ENCODE assay signal across 11 mouse cellular contexts in the genomic region with DNA sequence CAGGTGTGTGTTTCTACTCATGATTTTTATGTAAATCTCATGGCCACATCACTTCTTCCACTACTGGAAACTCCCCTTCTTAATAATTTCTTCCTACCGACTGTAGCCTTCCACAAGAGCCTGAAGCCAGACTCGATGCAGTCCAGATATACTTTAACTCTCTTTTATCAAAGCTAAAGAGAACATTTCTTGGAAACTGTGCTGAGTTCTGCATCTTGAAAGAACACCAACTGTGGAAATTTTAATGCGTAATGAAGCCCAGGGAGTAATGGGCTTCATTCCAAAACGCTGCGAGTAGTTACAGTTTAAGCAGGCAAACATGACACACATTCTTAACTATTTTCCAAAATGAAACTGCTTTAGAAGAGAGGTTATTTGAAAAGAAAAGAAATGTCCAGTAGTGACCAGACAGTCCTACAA.
DNase-seq lines count a peak whose midpoint lies in the region; ATAC-seq and TF ChIP-seq lines count a peak whose summit lies in the region.
"Had no signal": no experiment of that assay in that cellular context is flagged by ENCODE, and none has a peak within 500 bp of the region (broad histone marks: within the 10 kb centered on the region; RNA-seq: fewer than 3 reads in every experiment).

No protein-coding gene starts in this region.

- H3K9ac ChIP-seq in kidney, embryonic 14.5 days (ENCODE audit: low read depth, low read length): no peak overlapping the region
- H3K9ac ChIP-seq in CH12.LX (ENCODE audit: insufficient read depth, low read depth): peak overlapping the region; percentile 48; the same call in 1 of the 2 replicates
- H3K9ac ChIP-seq: intestine, embryonic 15.5 days had no signal

- no peaks in the 10 kb centered on the region for H3K36me3 ChIP-seq in kidney, adult 2 months (ENCODE audit: control insufficient read depth, insufficient read depth, low read length)
- no peaks in the 10 kb centered on the region for H3K36me3 ChIP-seq in kidney, embryonic 14.5 days (ENCODE audit: control insufficient read depth, insufficient read depth, low read length)
- H3K36me3 ChIP-seq in CH12.LX (replicated peaks in 1 of 2; ENCODE audit: control insufficient read depth in 1 of 2, insufficient read depth in 1 of 2, low read length in 1 of 2): no peaks in the 10 kb centered on the region
- H3K36me3 ChIP-seq: intestine, embryonic 15.5 days had no signal

- TF ChIP-seq EP300 in CH12.LX (IDR thresholded peaks at IDR 0.05; ENCODE audit: low read length): peak; percentile 96

- H3K4me3 ChIP-seq in kidney, adult 2 months (ENCODE audit: insufficient read depth, low read depth, low read length): no peak overlapping the region
- no peak overlapping the region for H3K4me3 ChIP-seq in kidney, embryonic 14.5 days (ENCODE audit: low read length)
- no peak overlapping the region for H3K4me3 ChIP-seq in CH12.LX (replicated peaks in 1 of 3; ENCODE audit: low read depth in 2 of 3, low read length in 2 of 3, poor library complexity in 1 of 3)
- H3K4me3 ChIP-seq: intestine, embryonic 15.5 days had no signal

- peaks cover 7% of the 10 kb centered on the region; the same call in 1 of the 2 replicates for H3K4me1 ChIP-seq in kidney, adult 2 months (ENCODE audit: control insufficient read depth, insufficient read depth, low read length)
- H3K4me1 ChIP-seq in kidney, embryonic 14.5 days (ENCODE audit: control insufficient read depth, insufficient read depth, low read length): no peaks in the 10 kb centered on the region
- peaks cover 0 to 19% of the 10 kb centered on the region in 2 experiments; a peak in 3 of 4 replicates for H3K4me1 ChIP-seq in CH12.LX (ENCODE audit: control insufficient read depth in 1 of 2, insufficient read depth in 2 of 2)
- H3K4me1 ChIP-seq: intestine, embryonic 15.5 days had no signal

- POLR2A ChIA-PET in Patski (lab: Charles Lee): no interaction called here

- no peak for TF ChIP-seq CTCF in kidney, adult 2 months (conservative IDR thresholded peaks at IDR 0.05; ENCODE audit: insufficient read depth, insufficient read length, low read depth, low read length)
- TF ChIP-seq CTCF in CH12.LX (conservative IDR thresholded peaks at IDR 0.05 in 1 of 2, IDR thresholded peaks at IDR 0.05 in 1 of 2; ENCODE audit: low read depth in 2 of 2, low read length in 2 of 2): no peak
- TF ChIP-seq CTCF in Patski (IDR thresholded peaks at IDR 0.05): no peak

- in situ Hi-C loops in CH12.LX (cut with MboI; ENCODE audit: low pct_ligation_motif_present, low pct_unique_long_range_greater_than_20kb, low sequenced_read_pairs): loop anchor here (10.0 kb wide), 1 partner anchor 58 kb away; no protein-coding TSS in a partner anchor
- in situ Hi-C loops in Patski (cut with MboI; ENCODE audit: low pct_unique_long_range_greater_than_20kb): loop anchor here (10.0 kb wide), 1 partner anchor 138 kb away; no protein-coding TSS in a partner anchor

- CTCF ChIA-PET in Patski (lab: Charles Lee): interaction anchor here (1.0 kb wide), 1 partner anchor 51 kb away, joined by 3 read pairs; no protein-coding TSS in a partner anchor

- H3K9me3 ChIP-seq in kidney, embryonic 14.5 days (ENCODE audit: control insufficient read depth, low read length): no peaks in the 10 kb centered on the region
- no peaks in the 10 kb centered on the region for H3K9me3 ChIP-seq in CH12.LX (replicated peaks; ENCODE audit: low read length)
- H3K9me3 ChIP-seq: intestine, embryonic 15.5 days had no signal

- H3K4me2 ChIP-seq in kidney, embryonic 14.5 days (replicated peaks; ENCODE audit: low read depth, low read length): no peak overlapping the region
- peak overlapping the region; percentile 86 for H3K4me2 ChIP-seq in CH12.LX (ENCODE audit: insufficient read depth, low read depth, poor library complexity, severe bottlenecking)
- H3K4me2 ChIP-seq: intestine, embryonic 15.5 days had no signal

- dilution Hi-C loops in CH12.LX (cut with MboI; ENCODE audit: extremely low pct_ligation_motif_present, extremely low pct_unique_long_range_greater_than_20kb, low sequenced_read_pairs): no loop called here

- DNase-seq in kidney, adult 2 months: peak; percentile 93
- DNase-seq in CH12.LX (ENCODE audit: extremely low read depth) (peak; percentile 50), Patski (ENCODE audit: low read depth, low spot score) (peak; percentile 49)
- DNase-seq in kidney, postnatal 14 days: peak; percentile 79
- DNase-seq in cerebellum, adult 9-10 months: no peak
- no peak for DNase-seq in neural tube, embryonic 10.5 days (ENCODE audit: extremely low spot score, low spot score)
- DNase-seq: cerebellum, adult 11-12 months; lung, postnatal 4 days; thymus, postnatal 4 days had no signal

- no peaks in the 10 kb centered on the region for H3K79me2 ChIP-seq in CH12.LX (replicated peaks; ENCODE audit: control insufficient read depth, extremely low read depth, insufficient read depth, poor library complexity, severe bottlenecking)

- WGBS in kidney, adult 2 months: 20% methylated on average over 5 of the region's 5 CpGs
- WGBS in kidney, embryonic 14.5 days: 79% methylated on average over 5 of the region's 5 CpGs

- peak overlapping the region; percentile 76 for H3K27ac ChIP-seq in kidney, adult 2 months (ENCODE audit: insufficient read depth, low read depth, low read length)
- no peak overlapping the region for H3K27ac ChIP-seq in kidney, embryonic 14.5 days (ENCODE audit: low read depth, low read length)
- H3K27ac ChIP-seq in CH12.LX (ENCODE audit: insufficient read depth, low read depth): no peak overlapping the region
- H3K27ac ChIP-seq: intestine, embryonic 15.5 days had no signal

- TF ChIP-seq POLR2A in kidney, adult 2 months (IDR thresholded peaks at IDR 0.05; ENCODE audit: low read depth, low read length): no peak
- no peak for TF ChIP-seq POLR2A in CH12.LX (IDR thresholded peaks at IDR 0.05; ENCODE audit: low read depth, low read length)

- H3K27me3 ChIP-seq in kidney, adult 2 months (replicated peaks; ENCODE audit: control insufficient read depth, insufficient read depth, low read length): no peaks in the 10 kb centered on the region
- H3K27me3 ChIP-seq in kidney, embryonic 14.5 days (ENCODE audit: control insufficient read depth, insufficient read depth, low read length): no peaks in the 10 kb centered on the region
- no peaks in the 10 kb centered on the region for H3K27me3 ChIP-seq in CH12.LX (replicated peaks)
- no peaks in the 10 kb centered on the region for H3K27me3 ChIP-seq in Patski
- H3K27me3 ChIP-seq: intestine, embryonic 15.5 days had no signal

- no peak for ATAC-seq in kidney, embryonic 14.5 days (ENCODE audit: low FRiP score, low TSS enrichment)
- peak; percentile 69 for ATAC-seq in Patski
- ATAC-seq: intestine, embryonic 15.5 days had no signal

- no peak; the same call in 1 of the 2 replicates for TF ChIP-seq RAD21 in CH12.LX (IDR thresholded peaks at IDR 0.05; ENCODE audit: low read depth, low read length)

TF ChIP-seq in CH12.LX, 34 proteins besides CTCF, POLR2A, EP300 and RAD21 (continues in another document):
- TF ChIP-seq ZMIZ1 (IDR thresholded peaks at IDR 0.05; ENCODE audit: low read depth, low read length) (no peak), JUN (IDR thresholded peaks at IDR 0.05; ENCODE audit: insufficient read depth, low read depth, low read length) (peak; percentile 76), HCFC1 (IDR thresholded peaks at IDR 0.05; ENCODE audit: low read depth, low read length) (no peak), MAZ (IDR thresholded peaks at IDR 0.05; ENCODE audit: low read depth, low read length) (0 out of 2 replicates have a peak, but pooled peaks have one; percentile 42), ZKSCAN1 (IDR thresholded peaks at IDR 0.05; ENCODE audit: borderline replicate concordance, low read depth, low read length) (no peak), CHD1 (IDR thresholded peaks at IDR 0.05; ENCODE audit: low read depth, low read length) (no peak), ZNF384 (IDR thresholded peaks at IDR 0.05; ENCODE audit: low read depth, low read length) (no peak), UBTF (IDR thresholded peaks at IDR 0.05; ENCODE audit: low read depth, low read length) (no peak), USF1 (IDR thresholded peaks at IDR 0.05; ENCODE audit: low read depth, low read length) (no peak), MAX (IDR thresholded peaks at IDR 0.05; ENCODE audit: low read length) (no peak), MEF2A (IDR thresholded peaks at IDR 0.05; ENCODE audit: borderline replicate concordance, low read depth, low read length) (no peak), NELFE (IDR thresholded peaks at IDR 0.05; ENCODE audit: low read depth, low read length) (no peak), USF2 (conservative IDR thresholded peaks at IDR 0.05; ENCODE audit: low read depth, low read length) (no peak), SIN3A (IDR thresholded peaks at IDR 0.05; ENCODE audit: low read length) (peak; percentile 50; the same call in 1 of the 2 replicates), TBP (conservative IDR thresholded peaks at IDR 0.05; ENCODE audit: low read depth, low read length) (0 out of 2 replicates have a peak, but pooled peaks have one; percentile 42), PAX5 (IDR thresholded peaks at IDR 0.05; ENCODE audit: low read length) (no peak), POLR2AphosphoS2 (IDR thresholded peaks at IDR 0.05; ENCODE audit: low read depth, low read length) (no peak), ELF1 (IDR thresholded peaks at IDR 0.05; ENCODE audit: low read depth, low read length) (no peak), ETS1 (conservative IDR thresholded peaks at IDR 0.05; ENCODE audit: low read depth, low read length) (peak; percentile 80), KAT2A (IDR thresholded peaks at IDR 0.05; ENCODE audit: insufficient replicate concordance, low read length) (no peak), MYC (IDR thresholded peaks at IDR 0.05; ENCODE audit: low read depth, low read length) (peak; percentile 42; the same call in 1 of the 2 replicates), GABPA (IDR thresholded peaks at IDR 0.05; ENCODE audit: insufficient replicate concordance, low read depth, low read length) (no peak), IRF4 (IDR thresholded peaks at IDR 0.05; ENCODE audit: low read depth, low read length) (peak; percentile 73), TCF12 (IDR thresholded peaks at IDR 0.05; ENCODE audit: low read depth, low read length) (peak; percentile 66; the same call in 1 of the 2 replicates), MXI1 (IDR thresholded peaks at IDR 0.05; ENCODE audit: low read depth, low read length) (no peak), E2F4 (IDR thresholded peaks at IDR 0.05; ENCODE audit: insufficient replicate concordance, low read depth, low read length) (no peak), JUND (conservative IDR thresholded peaks at IDR 0.05; ENCODE audit: low read depth, low read length) (peak; percentile 85), NRF1 (IDR thresholded peaks at IDR 0.05; ENCODE audit: low read depth, low read length) (no peak), SMC3 (IDR thresholded peaks at IDR 0.05; ENCODE audit: low read depth, low read length) (no peak), MAFK (IDR thresholded peaks at IDR 0.05; ENCODE audit: insufficient replicate concordance, low read length) (no peak), RCOR1 (conservative IDR thresholded peaks at IDR 0.05; ENCODE audit: low read depth, low read length) (no peak)

Comparison
In these comparisons a context has a peak if more than half of its experiments do, and no peak if none do; other contexts are left out.
1. DNase-seq: peak in kidney, adult 2 months (single experiment), CH12.LX (single experiment), Patski (single experiment) and kidney, postnatal 14 days (single experiment); none in cerebellum, adult 9-10 months (single experiment) and neural tube, embryonic 10.5 days (single experiment).